Mouse (Mus musculus) midbrain, embryonic 11.5 days (tissue): Measurements from ENCODE around the gene Zfhx3. TPM values are rescaled to one million over a fixed set of nuclear protein-coding genes. Genes with fewer than 3 reads are reported as not detected.

Experiments used
- ATAC-seq: fragments of 200-750 bp; cut with Nextera tagmentation; 2 replicates; pipeline ENCODE4 v1.8.0; 2017; ENCODE audit warnings: moderate TSS enrichment, moderate library complexity; ENCODE audit not compliant: low FRiP score
- DNase-seq: peaks from one replicate; pipeline ENCODE4 v3.0.0; 2015; ENCODE audit warnings: low spot score; ENCODE audit errors: missing footprints
- H3K27ac ChIP-seq: fragments of 300-500 bp; sonication (generic); 2 replicates; pipeline ENCODE4 v1.5.1; 2014; ENCODE audit warnings: low read depth, low read length
- H3K27me3 ChIP-seq: fragments of 300-500 bp; sonication (generic); 2 replicates; pipeline ENCODE4 v1.6.1; 2014; ENCODE audit warnings: mild to moderate bottlenecking, low read length, moderate library complexity, mixed read lengths; ENCODE audit not compliant: control insufficient read depth, insufficient read depth
- H3K36me3 ChIP-seq: fragments of 300-500 bp; sonication (generic); 2 replicates; pipeline ENCODE4 v1.6.1; 2014; ENCODE audit warnings: mild to moderate bottlenecking, low read length, moderate library complexity, mixed read lengths; ENCODE audit not compliant: control insufficient read depth, insufficient read depth
- H3K4me1 ChIP-seq: fragments of 300-500 bp; sonication (generic); 2 replicates; pipeline ENCODE4 v1.6.1; 2014; ENCODE audit warnings: low read length; ENCODE audit not compliant: control insufficient read depth, insufficient read depth
- H3K4me2 ChIP-seq: fragments of 300-500 bp; sonication (generic); 2 replicates; pipeline ENCODE4 v1.6.1; 2014; ENCODE audit warnings: mild to moderate bottlenecking, moderate library complexity
- H3K4me3 ChIP-seq: fragments of 300-500 bp; sonication (generic); 2 replicates; pipeline ENCODE4 v1.5.1; 2014; ENCODE audit warnings: low read depth, low read length
- H3K9ac ChIP-seq: fragments of 300-500 bp; sonication (generic); 2 replicates; pipeline ENCODE4 v1.6.1; 2014; ENCODE audit warnings: low read length
- H3K9me3 ChIP-seq: fragments of 300-500 bp; sonication (generic); 2 replicates; pipeline ENCODE4 v1.6.1; 2016; ENCODE audit warnings: low read length; ENCODE audit not compliant: control insufficient read depth
- WGBS: fragments of 180-500 bp; shearing (Covaris S2); extraction: QIAGEN DNeasy Blood & Tissue Kit; methylation state at CpG from one replicate; pipeline ENCODE4 v1.1.7; 2014; 5-methylcytosine and 5-hydroxymethylcytosine counted together
- polyA plus RNA-seq: library from polyadenylated mRNA; unstranded; fragments of >200 nt; fragmentation: Nextera tagmentation; extraction: Ambion mirVana; gene quantifications from 2 replicates; pipeline ENCODE4 v1.2.1, GENCODE M21; 2014

Gene Zfhx3
- polyA plus RNA-seq, 1 experiment from 2014 or later: 23.4 TPM

DNA sequence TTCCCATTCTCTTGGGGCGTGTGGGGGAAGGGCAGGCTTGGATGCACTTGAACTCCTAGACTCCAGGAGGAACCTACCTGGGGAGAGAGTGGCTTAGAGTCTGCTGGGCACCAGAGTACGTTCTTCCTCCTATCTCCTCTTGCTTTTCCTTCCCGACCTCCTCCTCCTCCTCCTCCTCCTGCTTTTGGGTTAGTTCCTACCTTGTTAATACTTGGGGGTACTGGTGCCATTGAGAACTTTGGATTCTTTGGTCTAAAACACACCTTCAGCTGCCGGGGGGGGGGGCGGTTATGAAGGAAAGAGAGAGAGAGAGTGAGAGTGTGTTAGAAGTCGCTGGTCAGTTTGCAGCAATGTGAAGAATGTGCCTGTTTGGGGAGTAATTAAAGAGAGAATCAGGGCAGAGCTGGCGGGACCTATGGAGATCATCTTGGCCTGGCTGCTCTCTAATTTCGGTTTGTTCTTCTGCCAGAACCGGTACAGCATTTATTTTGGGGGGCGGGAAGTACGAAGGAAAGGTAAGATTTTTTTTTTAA, 773.0 kb downstream of the Zfhx3 start:
- Histone ChIP-seq H3K27me3 (no peaks in the 10 kb centered on the region), H3K9ac (peak overlapping the region; percentile 90), H3K4me1 (peaks cover 73% of the 10 kb centered on the region), H3K9me3 (no peaks in the 10 kb centered on the region), H3K36me3 (no peaks in the 10 kb centered on the region), H3K27ac (peak overlapping the region; percentile 90; the same call in 1 of the 2 replicates), H3K4me2 (peak overlapping the region; percentile 93), H3K4me3 (peak overlapping the region; percentile 58)
- WGBS: 9% methylated on average over 11 of the region's 11 CpGs
- ATAC-seq (no peak), DNase-seq (peak; percentile 95)

- Histone ChIP-seq H3K9ac (no peak overlapping the region), H3K36me3 (no peaks in the 10 kb centered on the region), H3K4me3 (no peak overlapping the region), H3K27ac (no peak overlapping the region), H3K4me1 (peaks cover 67% of the 10 kb centered on the region), H3K9me3 (no peaks in the 10 kb centered on the region), H3K27me3 (no peaks in the 10 kb centered on the region), H3K4me2 (peak overlapping the region; percentile 93)
- ATAC-seq (no peak), DNase-seq (no peak)
- 31% methylated on average over 7 of the region's 7 CpGs for whole genome bisulfite sequencing
Measured at GRCm38 (mm10) chr8:108716291-108716811, 773.9 kb downstream of the Zfhx3 start.

- H3K9ac ChIP-seq: no peak overlapping the region
- ATAC-seq (no peak), DNase-seq (no peak)
- no peak overlapping the region for H3K4me3 ChIP-seq
- H3K4me2 ChIP-seq: peak overlapping the region; percentile 93; the same call in 1 of the 2 replicates
- H3K4me1 ChIP-seq: peaks cover 60% of the 10 kb centered on the region
- no peaks in the 10 kb centered on the region for H3K9me3 ChIP-seq
- H3K27ac ChIP-seq: no peak overlapping the region
- WGBS: 22% methylated on average over 8 of the region's 8 CpGs
- no peaks in the 10 kb centered on the region for H3K27me3 ChIP-seq
- no peaks in the 10 kb centered on the region for H3K36me3 ChIP-seq
Measured at GRCm38 (mm10) chr8:108717545-108717944, 775.1 kb downstream of the Zfhx3 start.

GRCm38 (mm10) chr8:108718031-108718430, 775.6 kb downstream of the Zfhx3 start:
- ATAC-seq: no peak
- no peak overlapping the region for H3K4me3 ChIP-seq
- 25% methylated on average over 6 of the region's 6 CpGs for WGBS
- no peaks in the 10 kb centered on the region for H3K27me3 ChIP-seq
- peaks cover 60% of the 10 kb centered on the region for H3K4me1 ChIP-seq
- H3K36me3 ChIP-seq: no peaks in the 10 kb centered on the region
- peak overlapping the region; percentile 21; the same call in 1 of the 2 replicates for H3K4me2 ChIP-seq
- H3K9me3 ChIP-seq: no peaks in the 10 kb centered on the region
- no peak overlapping the region for H3K27ac ChIP-seq
- H3K9ac ChIP-seq: no peak overlapping the region
- DNase-seq: no peak

DNA sequence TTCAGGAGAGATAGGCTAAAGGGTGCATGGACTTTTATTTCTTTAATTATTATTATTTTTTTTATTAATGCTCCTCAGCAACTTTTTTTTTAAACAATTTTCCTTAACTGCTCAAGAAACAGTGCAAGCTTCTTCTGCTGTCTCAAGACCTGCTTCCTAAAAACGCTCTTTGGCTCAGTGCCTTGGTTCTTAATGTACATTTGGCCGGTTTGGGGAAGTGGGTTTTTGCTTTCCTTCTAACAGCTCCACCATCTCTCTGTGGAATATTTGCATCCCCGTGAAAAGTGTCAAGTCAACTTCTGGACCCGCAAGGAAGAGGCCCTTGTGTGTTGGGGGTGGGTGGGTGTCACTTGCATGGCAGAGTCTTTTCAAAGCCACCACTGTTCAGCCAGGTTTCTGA, 778.4 kb downstream of the Zfhx3 start:
- Histone ChIP-seq H3K27me3 (no peaks in the 10 kb centered on the region), H3K4me2 (no peak overlapping the region)

GRCm38 (mm10) chr8:108722671-108723513, 780.4 kb downstream of the Zfhx3 start:
- H3K9me3 ChIP-seq: no peaks in the 10 kb centered on the region
- 6% methylated on average over 8 of the region's 8 CpGs for WGBS
- peaks cover 74% of the 10 kb centered on the region for H3K4me1 ChIP-seq
- DNase-seq: no peak
- peak; percentile 42 for ATAC-seq
- H3K9ac ChIP-seq: no peak overlapping the region
- no peak overlapping the region for H3K4me2 ChIP-seq
- no peaks in the 10 kb centered on the region for H3K27me3 ChIP-seq
- no peak overlapping the region for H3K27ac ChIP-seq
- no peaks in the 10 kb centered on the region for H3K36me3 ChIP-seq
- no peak overlapping the region for H3K4me3 ChIP-seq

More for the DNA sequence above, 778.4 kb downstream of the Zfhx3 start:
- Histone ChIP-seq H3K36me3 (no peaks in the 10 kb centered on the region), H3K4me3 (no peak overlapping the region), H3K9me3 (no peaks in the 10 kb centered on the region), H3K4me1 (peaks cover 69% of the 10 kb centered on the region), H3K27ac (no peak overlapping the region), H3K9ac (no peak overlapping the region)
- DNase-seq: no peak
- ATAC-seq: no peak
- 72% methylated on average over 4 of the region's 4 CpGs for WGBS

DNA sequence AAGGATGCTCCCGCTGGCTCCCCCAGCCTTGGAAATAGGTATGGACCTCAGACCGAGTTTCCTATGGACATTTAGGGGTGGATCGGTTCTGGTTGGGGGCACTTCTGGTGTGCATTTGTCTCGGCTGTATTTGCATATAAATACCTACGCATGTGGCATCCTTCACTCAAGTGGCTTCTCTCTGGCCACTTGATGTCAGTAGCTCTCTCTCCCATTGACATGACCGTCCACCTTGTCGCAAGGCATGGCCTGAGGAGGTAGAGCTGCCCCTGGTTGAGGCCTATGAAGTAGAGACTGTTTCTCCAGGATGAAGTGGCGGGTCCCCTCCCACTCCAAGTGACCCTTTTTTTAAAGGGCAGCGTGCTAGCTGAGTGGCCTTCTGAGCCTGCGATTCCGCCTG, 781.2 kb downstream of the Zfhx3 start:
- H3K27ac ChIP-seq: no peak overlapping the region
- H3K4me2 ChIP-seq: no peak overlapping the region
- no peaks in the 10 kb centered on the region for H3K9me3 ChIP-seq
- H3K27me3 ChIP-seq: no peaks in the 10 kb centered on the region
- H3K36me3 ChIP-seq: no peaks in the 10 kb centered on the region
- H3K4me1 ChIP-seq: peaks cover 75% of the 10 kb centered on the region
- ATAC-seq: no peak
- 28% methylated on average over 11 of the region's 11 CpGs for WGBS
- DNase-seq: no peak
- H3K4me3 ChIP-seq: no peak overlapping the region
- no peak overlapping the region for H3K9ac ChIP-seq

DNA sequence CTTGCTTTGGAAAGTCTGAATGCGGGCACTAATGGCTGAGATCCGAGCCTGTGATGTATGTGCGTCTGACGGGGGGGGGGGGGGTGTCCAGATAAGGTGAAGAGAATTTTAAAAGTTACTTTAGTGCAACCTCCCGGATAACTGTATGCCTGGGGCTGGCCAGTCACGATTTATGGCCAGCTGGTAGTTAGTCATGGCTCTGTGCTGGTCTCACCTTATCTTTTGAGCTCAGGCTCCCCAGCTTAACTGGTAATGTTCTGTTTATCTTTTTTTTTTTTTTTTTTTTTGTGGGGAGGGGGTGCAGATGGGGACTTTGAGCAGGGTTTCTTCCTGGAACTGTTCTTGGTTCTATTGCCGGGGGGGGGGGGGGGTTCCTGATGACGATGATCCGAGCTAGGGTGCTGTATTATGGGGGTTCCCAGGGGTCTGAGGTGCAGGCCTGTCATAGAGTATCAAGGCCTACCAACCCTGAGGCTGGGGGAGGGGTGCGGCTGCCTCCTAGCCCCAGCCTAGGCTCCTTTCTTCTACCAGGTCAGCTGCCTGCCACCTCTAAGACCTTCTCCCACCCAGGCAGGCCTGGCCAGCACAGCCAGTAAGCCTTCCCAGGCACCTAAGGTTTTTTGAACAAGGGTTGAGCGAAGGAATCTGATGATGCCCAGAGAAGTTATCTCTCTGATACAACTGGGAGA, 782.5 kb downstream of the Zfhx3 start:
- Histone ChIP-seq H3K4me2 (no peak overlapping the region), H3K36me3 (no peaks in the 10 kb centered on the region), H3K9ac (no peak overlapping the region), H3K4me3 (no peak overlapping the region), H3K4me1 (peaks cover 84% of the 10 kb centered on the region), H3K27ac (no peak overlapping the region), H3K27me3 (no peaks in the 10 kb centered on the region), H3K9me3 (no peaks in the 10 kb centered on the region)
- ATAC-seq (no peak), DNase-seq (no peak)
- 31% methylated on average over 11 of the region's 11 CpGs for WGBS

DNA sequence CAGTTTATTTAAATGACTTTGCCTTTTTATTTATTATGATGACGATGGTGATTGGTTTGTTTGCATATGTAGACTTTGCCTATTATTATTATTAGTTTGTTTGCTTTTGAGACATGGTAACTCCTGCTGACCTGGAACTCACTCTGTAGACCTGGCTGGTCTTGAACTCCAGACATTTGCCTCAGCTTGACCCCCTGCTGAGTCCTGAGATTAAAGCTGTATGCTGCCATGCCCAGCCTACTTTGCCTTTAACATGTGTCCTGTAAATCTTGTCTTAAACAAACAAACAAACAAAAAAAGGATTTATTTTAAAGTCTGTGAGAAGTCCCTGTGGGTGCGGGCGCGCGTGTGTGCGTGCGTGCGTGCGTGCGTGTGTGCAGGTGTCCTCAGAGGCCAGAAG, 783.2 kb downstream of the Zfhx3 start:
- 21% methylated on average over 10 of the region's 10 CpGs for WGBS
- Histone ChIP-seq H3K4me3 (no peak overlapping the region), H3K9ac (no peak overlapping the region), H3K9me3 (no peaks in the 10 kb centered on the region), H3K4me1 (peaks cover 84% of the 10 kb centered on the region), H3K36me3 (no peaks in the 10 kb centered on the region), H3K27ac (peak overlapping the region; percentile 17; the same call in 1 of the 2 replicates), H3K27me3 (no peaks in the 10 kb centered on the region), H3K4me2 (no peak overlapping the region)
- DNase-seq: no peak
- ATAC-seq: no peak
